Mouse (Mus musculus): ENCODE data around the gene Aplnr.

The Aplnr gene

GRCm38 (mm10) chr2:85136089-85136488, at the start of gene Aplnr:
Gene Aplnr, plus strand, starts transcription at chr2:85136225.
- DNase-seq (ENCODE audit: low spot score) = no peak

- no peak for DNase-seq (ENCODE audit: low spot score)
These were observed 47.0 kb upstream of the Aplnr start for GRCm38 (mm10) chr2:85088716-85089646.

- DNase-seq (ENCODE audit: low spot score) = no peak
These were observed 44.7 kb upstream of the Aplnr start for GRCm38 (mm10) chr2:85091325-85091724.

GRCm38 (mm10) chr2:85093376-85093775, 42.6 kb upstream of the Aplnr start:
- no peak for DNase-seq (ENCODE audit: low spot score)

- DNase-seq (ENCODE audit: low spot score) = no peak
These were observed 40.1 kb upstream of the Aplnr start for GRCm38 (mm10) chr2:85095906-85096305.

- no peak for DNase-seq (ENCODE audit: low spot score)
These were observed 38.0 kb upstream of the Aplnr start for GRCm38 (mm10) chr2:85098014-85098413.

- DNase-seq (ENCODE audit: low spot score) = no peak
These were observed 37.1 kb upstream of the Aplnr start for GRCm38 (mm10) chr2:85098824-85099511.

- DNase-seq (ENCODE audit: low spot score) = no peak
These were observed 32.8 kb upstream of the Aplnr start for GRCm38 (mm10) chr2:85103201-85103600.

GRCm38 (mm10) chr2:85105426-85106013, 30.5 kb upstream of the Aplnr start:
- DNase-seq (ENCODE audit: low spot score) = no peak

- DNase-seq (ENCODE audit: low spot score) = no peak
These were observed 29.8 kb upstream of the Aplnr start for GRCm38 (mm10) chr2:85106068-85106790.

- DNase-seq (ENCODE audit: low spot score) = no peak
These were observed 29.1 kb upstream of the Aplnr start for GRCm38 (mm10) chr2:85106941-85107340.

GRCm38 (mm10) chr2:85110288-85110875, 25.6 kb upstream of the Aplnr start:
- DNase-seq (ENCODE audit: low spot score) = peak; percentile 41

GRCm38 (mm10) chr2:85123187-85123868, 12.7 kb upstream of the Aplnr start:
- peak; percentile 39 for DNase-seq (ENCODE audit: low spot score)

GRCm38 (mm10) chr2:85123869-85124535, 12.0 kb upstream of the Aplnr start:
- DNase-seq (ENCODE audit: low spot score) = peak; percentile 85

- no peak for DNase-seq (ENCODE audit: low spot score)
These were observed 6.5 kb upstream of the Aplnr start for GRCm38 (mm10) chr2:85129496-85129971.

- DNase-seq (ENCODE audit: low spot score) = no peak
These were observed 4.8 kb upstream of the Aplnr start for GRCm38 (mm10) chr2:85131226-85131625.

GRCm38 (mm10) chr2:85131724-85132123, 4.3 kb upstream of the Aplnr start:
- no peak for DNase-seq (ENCODE audit: low spot score)

GRCm38 (mm10) chr2:85132204-85132603, 3.8 kb upstream of the Aplnr start:
- no peak for DNase-seq (ENCODE audit: low spot score)

- no peak for DNase-seq (ENCODE audit: low spot score)
These were observed 926 bp upstream of the Aplnr start for GRCm38 (mm10) chr2:85135099-85135498.

- DNase-seq (ENCODE audit: low spot score) = no peak
These were observed 951 bp downstream of the Aplnr start for GRCm38 (mm10) chr2:85136831-85137520.
